Mouse (Mus musculus) embryonic fibroblast, embryonic 13.5 days (primary cell): ENCODE results near the gene Cox8a. TPM values are rescaled to one million over a fixed set of nuclear protein-coding genes. Genes with fewer than 3 reads are reported as not detected.

Experiments used
- H3K27ac ChIP-seq: 2 replicates; pipeline ENCODE4 v1.5.1; 2012; ENCODE audit warnings: low read length, control low read depth, inconsistent platforms; ENCODE audit not compliant: insufficient read depth
- H3K4me1 ChIP-seq: 2 replicates; pipeline ENCODE4 v1.6.1; 2011; ENCODE audit warnings: low read length; ENCODE audit not compliant: control insufficient read depth, insufficient read depth
- H3K4me3 ChIP-seq: 2 replicates; pipeline ENCODE4 v1.5.1; 2011; ENCODE audit warnings: mild to moderate bottlenecking, control low read depth, low read length; ENCODE audit not compliant: insufficient read depth
- CTCF ChIP-seq: IDR thresholded peaks from 2 replicates; pipeline ENCODE4 v1.5.1; 2011; ENCODE audit warnings: mild to moderate bottlenecking, control low read depth, low read length, moderate library complexity, borderline replicate concordance; ENCODE audit not compliant: insufficient read depth
- POLR2A ChIP-seq: IDR thresholded peaks from 2 replicates; pipeline ENCODE4 v1.6.1; 2011; ENCODE audit warnings: low read depth, mild to moderate bottlenecking, control low read depth, low read length, moderate library complexity
- polyA plus RNA-seq: library from polyadenylated mRNA; stranded (reverse); fragments of >200 nt; gene quantifications from 2 replicates; pipeline ENCODE4 v1.2.4, GENCODE M21; 2011; ENCODE audit warnings: low read depth; ENCODE audit not compliant: missing spikeins, insufficient read length

Gene Cox8a
- polyA plus RNA-seq, 1 experiment: 456 TPM

DNA sequence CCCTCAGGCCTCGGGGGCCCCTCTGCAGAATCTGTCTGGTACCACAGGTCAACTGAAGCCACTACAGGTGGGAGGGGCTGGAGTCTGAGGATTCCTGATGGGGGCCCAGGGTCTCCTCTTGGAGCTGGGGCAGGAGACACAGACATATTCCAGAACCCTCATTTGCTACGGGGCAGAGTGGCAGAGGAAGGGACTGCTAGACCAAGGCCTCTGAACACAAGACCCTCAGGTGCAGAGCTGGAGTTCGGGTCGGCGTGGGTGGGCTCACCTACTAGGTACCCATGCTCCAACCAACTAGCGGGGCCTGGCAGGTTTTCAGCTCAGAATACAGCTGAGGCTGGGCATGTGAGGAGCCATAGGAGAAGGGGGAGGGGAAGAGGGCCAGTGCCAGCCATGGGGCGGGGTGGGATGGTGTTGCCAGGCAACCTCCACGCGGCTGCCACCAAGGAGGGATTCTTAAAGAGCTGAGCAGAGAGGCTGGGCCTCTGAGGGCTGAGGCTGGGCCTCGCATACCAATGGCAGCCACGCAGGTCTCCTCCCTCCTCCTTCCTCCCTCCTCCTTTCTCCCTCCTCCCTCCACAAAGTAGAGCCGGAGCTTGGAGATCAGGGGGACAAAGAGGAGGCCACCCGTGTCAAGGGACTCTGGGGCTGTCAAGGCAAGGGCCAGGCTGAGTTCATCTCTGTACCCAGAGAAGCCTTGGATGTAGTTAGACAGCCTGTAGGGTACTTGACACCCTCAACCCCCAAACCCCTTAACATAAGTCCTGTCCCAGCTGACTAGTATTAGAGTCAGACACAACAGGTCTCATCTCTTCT is 45.2 kb downstream of the Cox8a start:
- no peak for TF ChIP-seq POLR2A
- TF ChIP-seq CTCF: no peak
- no peak overlapping the region for H3K4me3 ChIP-seq
- no peak overlapping the region for H3K27ac ChIP-seq
- H3K4me1 ChIP-seq: no peaks in the 10 kb centered on the region

DNA sequence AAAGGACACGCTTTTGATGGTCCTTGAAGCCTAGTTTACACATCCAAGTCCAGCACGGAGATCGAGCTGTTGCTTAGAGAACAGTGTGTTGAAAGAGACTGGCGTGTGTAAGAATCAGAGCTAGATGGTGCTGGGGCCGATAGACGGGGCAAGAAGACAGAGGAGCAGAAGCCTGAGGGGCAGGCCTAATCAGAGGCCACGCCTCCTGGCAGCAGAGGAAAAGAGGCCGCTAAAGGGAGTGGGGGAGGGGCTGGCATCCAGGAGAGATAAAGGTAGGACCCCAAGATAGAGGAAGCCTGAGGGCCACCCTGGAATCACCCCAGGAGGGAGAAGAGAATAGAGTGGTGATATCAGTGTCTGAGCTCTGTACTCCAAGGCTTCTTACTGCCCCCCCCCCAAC is 46.0 kb downstream of the Cox8a start:
- H3K4me3 ChIP-seq: no peak overlapping the region
- no peaks in the 10 kb centered on the region for H3K4me1 ChIP-seq
- no peak overlapping the region for H3K27ac ChIP-seq
- TF ChIP-seq POLR2A (no peak), CTCF (no peak)

DNA sequence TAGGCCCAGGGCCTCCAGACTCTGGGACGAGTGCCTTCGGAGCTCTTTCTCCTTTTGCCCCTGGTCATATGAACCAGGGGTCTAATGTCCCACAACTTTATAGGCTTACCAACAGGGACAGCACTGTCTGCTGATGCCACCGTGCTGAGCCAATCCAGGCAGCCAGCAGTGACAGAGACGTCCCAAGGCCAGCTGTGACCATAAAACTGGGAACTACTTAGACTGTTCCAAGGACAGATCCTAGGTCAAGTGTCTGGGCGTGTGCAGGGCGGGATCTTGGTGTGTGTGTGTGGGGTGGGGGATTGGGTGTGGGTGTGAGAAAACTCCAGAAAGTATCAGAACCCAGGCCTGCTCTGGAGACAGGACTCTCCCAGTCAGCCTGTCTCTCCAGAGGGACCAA is 46.5 kb downstream of the Cox8a start:
- Histone ChIP-seq H3K4me1 (no peaks in the 10 kb centered on the region), H3K4me3 (no peak overlapping the region), H3K27ac (no peak overlapping the region)
- TF ChIP-seq POLR2A (no peak), CTCF (no peak)

DNA sequence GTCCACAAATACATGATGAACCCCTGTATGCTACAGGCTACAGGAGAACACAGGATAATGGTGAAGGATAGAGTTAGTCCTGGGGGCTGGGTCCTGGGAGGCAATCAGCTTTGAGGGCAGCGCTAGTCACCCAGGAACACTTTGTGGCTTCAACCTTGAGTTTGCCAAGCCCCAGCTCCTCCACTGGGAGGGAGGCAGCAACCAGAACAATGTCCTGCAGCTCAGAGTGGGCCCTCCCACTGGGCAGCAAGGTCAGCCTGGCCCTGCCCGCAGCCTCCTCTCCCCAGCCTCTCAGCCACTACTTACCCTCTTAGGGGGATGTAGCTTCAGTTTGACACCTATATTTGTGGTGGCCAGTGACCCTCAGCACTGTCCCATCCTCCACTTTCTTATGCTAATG is 49.0 kb downstream of the Cox8a start:
- Histone ChIP-seq H3K4me3 (no peak overlapping the region), H3K4me1 (no peaks in the 10 kb centered on the region), H3K27ac (no peak overlapping the region)
- TF ChIP-seq POLR2A (no peak), CTCF (no peak)

DNA sequence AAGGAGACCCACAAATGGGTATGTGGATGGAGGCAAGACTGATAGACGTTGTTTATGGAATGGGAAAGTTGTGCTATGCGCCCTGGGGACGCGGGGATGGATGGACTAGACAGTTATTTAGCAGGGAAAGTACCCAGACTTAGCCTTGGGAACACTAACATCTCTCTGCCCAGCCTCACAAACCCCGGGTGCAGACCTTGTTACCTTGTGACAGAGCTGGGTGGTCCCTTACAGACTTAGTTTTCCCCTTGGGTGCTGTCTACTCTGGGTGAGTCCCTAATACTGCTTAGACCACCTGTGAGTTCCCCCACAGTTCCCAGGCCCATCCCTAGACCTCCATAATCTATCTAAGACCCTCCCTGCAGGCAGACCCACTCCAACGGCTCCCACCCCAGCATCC is 50.6 kb downstream of the Cox8a start:
- no peak for TF ChIP-seq POLR2A
- TF ChIP-seq CTCF: no peak
- Histone ChIP-seq H3K4me1 (no peaks in the 10 kb centered on the region), H3K4me3 (no peak overlapping the region), H3K27ac (no peak overlapping the region)

DNA sequence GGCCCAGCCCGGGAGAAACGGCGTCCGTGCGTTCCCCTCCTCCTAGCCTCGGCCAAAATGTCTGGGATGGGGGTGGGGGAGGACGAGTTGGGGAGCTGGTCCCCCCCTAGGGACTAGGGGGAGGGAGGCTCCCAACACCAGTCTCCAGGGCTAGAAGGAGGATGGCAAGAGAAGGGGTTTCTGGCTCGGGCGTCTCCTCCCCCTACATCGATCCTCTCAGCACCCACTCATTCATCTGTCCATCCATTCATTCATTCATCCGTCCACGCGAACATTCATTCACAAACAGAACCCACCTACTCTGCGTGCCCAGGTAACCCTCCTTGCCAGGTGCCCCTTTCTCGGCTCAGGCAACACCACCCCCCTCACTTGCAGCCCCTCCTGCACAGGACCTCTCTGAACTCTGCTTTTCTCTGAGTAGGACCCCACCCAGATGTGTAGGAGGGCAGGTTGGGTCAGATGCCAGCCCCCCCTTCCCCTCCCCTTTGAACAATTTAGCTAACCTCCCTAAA is 51.2 kb downstream of the Cox8a start:
- Histone ChIP-seq H3K4me1 (no peaks in the 10 kb centered on the region), H3K27ac (no peak overlapping the region), H3K4me3 (peak overlapping the region; percentile 5; the same call in 1 of the 2 replicates)
- no peak for TF ChIP-seq POLR2A
- TF ChIP-seq CTCF: no peak

DNA sequence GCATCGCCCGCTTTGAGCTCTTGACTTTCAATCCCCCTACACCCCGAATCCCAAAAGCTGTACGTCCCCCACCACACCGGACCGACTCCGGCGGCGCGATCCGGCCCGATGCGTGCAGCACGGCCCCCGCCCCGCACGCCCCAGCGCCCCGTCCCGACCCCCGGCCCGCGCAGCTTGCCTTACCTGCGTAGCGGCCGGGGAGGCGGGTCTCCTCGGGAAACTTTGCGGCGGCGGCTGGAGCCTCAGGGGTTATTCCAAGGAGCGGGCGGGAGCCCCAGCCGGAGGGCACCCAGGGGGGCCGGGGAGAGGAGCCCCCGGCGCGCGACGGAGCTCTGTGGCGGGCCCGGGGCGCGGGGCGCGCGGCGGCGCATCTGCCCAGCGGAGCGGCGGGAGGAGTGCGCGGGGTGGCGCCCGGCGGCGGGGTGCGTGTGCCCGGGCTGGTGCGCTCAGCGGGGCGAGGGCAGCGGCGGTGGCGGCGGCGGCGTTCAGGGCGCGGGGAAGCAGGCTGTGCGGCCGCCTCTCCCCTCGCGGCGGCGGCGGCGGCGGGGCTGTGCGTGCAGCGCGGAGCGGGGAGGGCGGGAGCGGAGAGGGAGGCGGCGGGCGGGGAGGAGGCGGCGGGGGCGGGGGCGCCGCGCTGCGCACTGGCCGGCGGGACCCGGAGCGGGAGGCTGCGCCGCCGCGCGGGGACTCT is 51.8 kb downstream of the Cox8a start:
- H3K4me1 ChIP-seq: no peaks in the 10 kb centered on the region
- no peak for TF ChIP-seq CTCF
- no peak for TF ChIP-seq POLR2A
- H3K27ac ChIP-seq: no peak overlapping the region

More for the DNA sequence above, 51.8 kb downstream of the Cox8a start:
- peak overlapping the region; percentile 38 for H3K4me3 ChIP-seq

Other genes starting within 250 kb of the Cox8a start
- gene Ppp1r14b, start 242.6 kb downstream of the Cox8a start, polyA plus RNA-seq: 161 and 202 TPM in 2 replicates
- gene Plcb3, start 241.1 kb downstream of the Cox8a start, polyA plus RNA-seq: 56.2 and 69.3 TPM in 2 replicates
- gene Fkbp2, start 237.1 kb downstream of the Cox8a start, polyA plus RNA-seq: 35.9 and 37.0 TPM in 2 replicates
- 24.5 and 29.6 TPM in 2 replicates for gene Vegfb, start 230.0 kb downstream of the Cox8a start, polyA plus RNA-seq
- gene Dnajc4, start 225.0 kb downstream of the Cox8a start, polyA plus RNA-seq: 15.0 and 22.2 TPM in 2 replicates
- 11.4 and 16.9 TPM in 2 replicates for gene Nudt22, start 221.5 kb downstream of the Cox8a start, polyA plus RNA-seq
- 4.4 and 5.1 TPM in 2 replicates for gene Trpt1, start 221.5 kb downstream of the Cox8a start, polyA plus RNA-seq
- 0.35 and 1.3 TPM in 2 replicates for gene Fermt3, start 198.1 kb downstream of the Cox8a start, polyA plus RNA-seq
- gene Stip1, start 177.6 kb downstream of the Cox8a start, polyA plus RNA-seq: 192 and 195 TPM in 2 replicates
- gene Macrod1, start 160.8 kb downstream of the Cox8a start, polyA plus RNA-seq: 3.6 and 5.2 TPM in 2 replicates
- gene Flrt1, start 111.9 kb downstream of the Cox8a start, polyA plus RNA-seq: 5.3 and 6.4 TPM in 2 replicates
- gene Otub1, start 11.3 kb downstream of the Cox8a start, polyA plus RNA-seq: 116 and 134 TPM in 2 replicates
- 23.4 and 24.8 TPM in 2 replicates for gene Naa40, start 23.6 kb upstream of the Cox8a start, polyA plus RNA-seq
- gene Rcor2, start 49.7 kb upstream of the Cox8a start, polyA plus RNA-seq: 10.3 and 11.6 TPM in 2 replicates
- gene Mark2, start 124.2 kb upstream of the Cox8a start, polyA plus RNA-seq: 36.5 and 38.5 TPM in 2 replicates
- 24.6 and 34.9 TPM in 2 replicates for gene Spindoc, start 165.4 kb upstream of the Cox8a start, polyA plus RNA-seq
- 30.8 and 46.0 TPM in 2 replicates for gene 2700081O15Rik, start 200.0 kb upstream of the Cox8a start, polyA plus RNA-seq